Mouse (Mus musculus) midbrain, embryonic 15.5 days (tissue): ENCODE measurements around the gene Zcchc24. TPM values are rescaled to one million over a fixed set of nuclear protein-coding genes. Genes with fewer than 3 reads are reported as not detected.

Source experiments
- ATAC-seq: fragments of 200-750 bp; cut with Nextera tagmentation; replicated peaks from 2 replicates; pipeline ENCODE4 v1.8.0; 2017; ENCODE audit warnings: moderate TSS enrichment
- H3K27ac ChIP-seq: fragments of 300-500 bp; sonication (generic); 2 replicates; pipeline ENCODE4 v1.5.1; 2015; ENCODE audit warnings: mild to moderate bottlenecking, inconsistent platforms
- H3K27me3 ChIP-seq: fragments of 300-500 bp; sonication (generic); replicated peaks from 2 replicates; pipeline ENCODE4 v1.6.1; 2015; ENCODE audit warnings: inconsistent platforms
- H3K36me3 ChIP-seq: fragments of 300-500 bp; sonication (generic); replicated peaks from 2 replicates; pipeline ENCODE4 v1.6.1; 2015; ENCODE audit warnings: inconsistent platforms
- H3K4me1 ChIP-seq: fragments of 300-500 bp; sonication (generic); 2 replicates; pipeline ENCODE4 v1.6.1; 2015; ENCODE audit warnings: inconsistent platforms
- H3K4me2 ChIP-seq: fragments of 300-500 bp; sonication (generic); 2 replicates; pipeline ENCODE4 v1.6.1; 2015; ENCODE audit warnings: inconsistent platforms, mild to moderate bottlenecking, moderate library complexity
- H3K4me3 ChIP-seq: fragments of 300-500 bp; sonication (generic); 2 replicates; pipeline ENCODE4 v1.5.1; 2015; ENCODE audit warnings: mild to moderate bottlenecking, inconsistent platforms
- H3K9ac ChIP-seq: fragments of 300-500 bp; sonication (generic); 2 replicates; pipeline ENCODE4 v1.6.1; 2015; ENCODE audit warnings: mild to moderate bottlenecking, inconsistent platforms
- H3K9me3 ChIP-seq: fragments of 300-500 bp; sonication (generic); 2 replicates; pipeline ENCODE4 v1.6.1; 2016; ENCODE audit warnings: inconsistent platforms
- WGBS: fragments of 180-500 bp; shearing (Covaris S2); methylation state at CpG from one replicate; pipeline ENCODE4 v1.1.7; 2015; ENCODE audit warnings: mixed read lengths; 5-methylcytosine and 5-hydroxymethylcytosine counted together
- polyA plus RNA-seq: library from polyadenylated mRNA; unstranded; fragments of >200 nt; fragmentation: Nextera tagmentation; extraction: Ambion mirVana; gene quantifications from 2 replicates; pipeline ENCODE4 v1.2.1, GENCODE M21; 2015

The Zcchc24 gene
- polyA plus RNA-seq, 1 experiment from 2014 or later = 12.3 TPM

- Histone ChIP-seq H3K4me2 (no peak overlapping the region), H3K9ac (no peak overlapping the region), H3K4me3 (no peak overlapping the region), H3K36me3 (no peaks in the 10 kb centered on the region), H3K27ac (no peak overlapping the region), H3K27me3 (no peaks in the 10 kb centered on the region), H3K4me1 (no peaks in the 10 kb centered on the region), H3K9me3 (no peaks in the 10 kb centered on the region)
- 96% methylated on average over 2 of the region's 2 CpGs for WGBS
- ATAC-seq = no peak
These were observed 25.5 kb upstream of the Zcchc24 start for GRCm38 (mm10) chr14:25794331-25794730.

GRCm38 (mm10) chr14:25790768-25791302, 22.0 kb upstream of the Zcchc24 start:
- Histone ChIP-seq H3K27me3 (no peaks in the 10 kb centered on the region), H3K27ac (no peak overlapping the region), H3K4me1 (no peaks in the 10 kb centered on the region), H3K9ac (no peak overlapping the region), H3K4me3 (no peak overlapping the region), H3K36me3 (no peaks in the 10 kb centered on the region), H3K4me2 (no peak overlapping the region), H3K9me3 (no peaks in the 10 kb centered on the region)
- 63% methylated on average over 6 of the region's 6 CpGs for WGBS
- ATAC-seq = no peak

GRCm38 (mm10) chr14:25789946-25790345, 21.1 kb upstream of the Zcchc24 start:
- Histone ChIP-seq H3K9me3 (no peaks in the 10 kb centered on the region), H3K4me2 (no peak overlapping the region), H3K27ac (no peak overlapping the region), H3K4me1 (no peaks in the 10 kb centered on the region), H3K36me3 (no peaks in the 10 kb centered on the region), H3K4me3 (no peak overlapping the region), H3K9ac (no peak overlapping the region), H3K27me3 (no peaks in the 10 kb centered on the region)
- no peak for ATAC-seq
- 55% methylated on average over 1 of the region's 1 CpGs for WGBS

- Histone ChIP-seq H3K27me3 (no peaks in the 10 kb centered on the region), H3K4me1 (no peaks in the 10 kb centered on the region), H3K4me3 (no peak overlapping the region), H3K9ac (no peak overlapping the region), H3K4me2 (no peak overlapping the region), H3K9me3 (no peaks in the 10 kb centered on the region), H3K36me3 (no peaks in the 10 kb centered on the region), H3K27ac (no peak overlapping the region)
- ATAC-seq = no peak
These were observed 20.4 kb upstream of the Zcchc24 start for GRCm38 (mm10) chr14:25789207-25789606.

- Histone ChIP-seq H3K36me3 (no peaks in the 10 kb centered on the region), H3K9me3 (no peaks in the 10 kb centered on the region), H3K4me1 (no peaks in the 10 kb centered on the region), H3K27me3 (no peaks in the 10 kb centered on the region), H3K9ac (no peak overlapping the region), H3K4me2 (no peak overlapping the region), H3K27ac (no peak overlapping the region), H3K4me3 (no peak overlapping the region)
- ATAC-seq = no peak
- WGBS = 73% methylated on average over 5 of the region's 5 CpGs
These were observed 19.4 kb upstream of the Zcchc24 start for GRCm38 (mm10) chr14:25788201-25788600.

GRCm38 (mm10) chr14:25787387-25787910, 18.6 kb upstream of the Zcchc24 start:
- no peak overlapping the region for H3K4me2 ChIP-seq
- no peaks in the 10 kb centered on the region for H3K9me3 ChIP-seq
- no peaks in the 10 kb centered on the region for H3K27me3 ChIP-seq
- no peaks in the 10 kb centered on the region for H3K36me3 ChIP-seq
- no peaks in the 10 kb centered on the region for H3K4me1 ChIP-seq
- H3K9ac ChIP-seq = no peak overlapping the region
- ATAC-seq = no peak
- no peak overlapping the region for H3K27ac ChIP-seq
- no peak overlapping the region for H3K4me3 ChIP-seq
- 82% methylated on average over 12 of the region's 12 CpGs for WGBS

- Histone ChIP-seq H3K4me2 (no peak overlapping the region), H3K27me3 (no peaks in the 10 kb centered on the region), H3K9ac (no peak overlapping the region), H3K9me3 (no peaks in the 10 kb centered on the region), H3K4me3 (no peak overlapping the region), H3K4me1 (no peaks in the 10 kb centered on the region), H3K27ac (no peak overlapping the region), H3K36me3 (no peaks in the 10 kb centered on the region)
- no peak for ATAC-seq
- 59% methylated on average over 5 of the region's 5 CpGs for WGBS
These were observed 18.1 kb upstream of the Zcchc24 start for GRCm38 (mm10) chr14:25786959-25787358.

GRCm38 (mm10) chr14:25785210-25785609, 16.4 kb upstream of the Zcchc24 start:
- H3K4me1 ChIP-seq = no peaks in the 10 kb centered on the region
- H3K9ac ChIP-seq = no peak overlapping the region
- no peak for ATAC-seq
- no peaks in the 10 kb centered on the region for H3K27me3 ChIP-seq
- H3K36me3 ChIP-seq = no peaks in the 10 kb centered on the region
- H3K27ac ChIP-seq = no peak overlapping the region
- H3K4me3 ChIP-seq = no peak overlapping the region
- no peaks in the 10 kb centered on the region for H3K9me3 ChIP-seq
- H3K4me2 ChIP-seq = no peak overlapping the region
- 90% methylated on average over 4 of the region's 4 CpGs for WGBS

GRCm38 (mm10) chr14:25783220-25783619, 14.4 kb upstream of the Zcchc24 start:
- no peak overlapping the region for H3K27ac ChIP-seq
- no peaks in the 10 kb centered on the region for H3K36me3 ChIP-seq
- no peak for ATAC-seq
- H3K9me3 ChIP-seq = no peaks in the 10 kb centered on the region
- no peak overlapping the region for H3K4me3 ChIP-seq
- no peak overlapping the region for H3K9ac ChIP-seq
- no peaks in the 10 kb centered on the region for H3K27me3 ChIP-seq
- H3K4me1 ChIP-seq = no peaks in the 10 kb centered on the region
- no peak overlapping the region for H3K4me2 ChIP-seq
- WGBS = 69% methylated on average over 7 of the region's 7 CpGs

- H3K36me3 ChIP-seq = no peaks in the 10 kb centered on the region
- no peaks in the 10 kb centered on the region for H3K4me1 ChIP-seq
- H3K27ac ChIP-seq = no peak overlapping the region
- no peaks in the 10 kb centered on the region for H3K9me3 ChIP-seq
- no peak for ATAC-seq
- 56% methylated on average over 11 of the region's 11 CpGs for WGBS
- H3K9ac ChIP-seq = no peak overlapping the region
- no peak overlapping the region for H3K4me2 ChIP-seq
- H3K27me3 ChIP-seq = no peaks in the 10 kb centered on the region
- no peak overlapping the region for H3K4me3 ChIP-seq
These were observed 11.8 kb upstream of the Zcchc24 start for GRCm38 (mm10) chr14:25780601-25781000.

GRCm38 (mm10) chr14:25776294-25776693, 7.5 kb upstream of the Zcchc24 start:
- H3K4me1 ChIP-seq = no peaks in the 10 kb centered on the region
- H3K9ac ChIP-seq = no peak overlapping the region
- no peaks in the 10 kb centered on the region for H3K36me3 ChIP-seq
- no peak overlapping the region for H3K4me3 ChIP-seq
- H3K9me3 ChIP-seq = no peaks in the 10 kb centered on the region
- WGBS = 76% methylated on average over 6 of the region's 6 CpGs
- H3K4me2 ChIP-seq = no peak overlapping the region
- no peaks in the 10 kb centered on the region for H3K27me3 ChIP-seq
- ATAC-seq = no peak
- no peak overlapping the region for H3K27ac ChIP-seq

GRCm38 (mm10) chr14:25774100-25774499, 5.3 kb upstream of the Zcchc24 start:
- no peak overlapping the region for H3K9ac ChIP-seq
- no peaks in the 10 kb centered on the region for H3K27me3 ChIP-seq
- H3K36me3 ChIP-seq = no peaks in the 10 kb centered on the region
- no peak for ATAC-seq
- H3K4me2 ChIP-seq = no peak overlapping the region
- H3K27ac ChIP-seq = no peak overlapping the region
- WGBS = 45% methylated on average over 5 of the region's 5 CpGs
- peaks cover 3% of the 10 kb centered on the region for H3K4me1 ChIP-seq
- no peak overlapping the region for H3K4me3 ChIP-seq
- H3K9me3 ChIP-seq = no peaks in the 10 kb centered on the region

GRCm38 (mm10) chr14:25773039-25773438, 4.2 kb upstream of the Zcchc24 start:
- no peaks in the 10 kb centered on the region for H3K36me3 ChIP-seq
- no peak overlapping the region for H3K9ac ChIP-seq
- no peaks in the 10 kb centered on the region for H3K27me3 ChIP-seq
- no peak for ATAC-seq
- H3K9me3 ChIP-seq = no peaks in the 10 kb centered on the region
- no peak overlapping the region for H3K4me2 ChIP-seq
- 69% methylated on average over 4 of the region's 4 CpGs for WGBS
- peaks cover 11% of the 10 kb centered on the region for H3K4me1 ChIP-seq
- H3K27ac ChIP-seq = no peak overlapping the region
- no peak overlapping the region for H3K4me3 ChIP-seq
